8 mouse cellular contexts compared by ENCODE assay signal in genomic region chr5:5342410-5343137, GRCm38 (mm10).
DNase-seq lines count a peak whose midpoint lies in the region; ATAC-seq and TF ChIP-seq lines count a peak whose summit lies in the region.

No protein-coding gene starts in this region.

- TF ChIP-seq CTCF in cortical plate, adult 2 months (IDR thresholded peaks at IDR 0.05; ENCODE audit: extremely low read depth, insufficient read depth, low read length) = no peak

- H3K9me3 ChIP-seq in hindbrain, embryonic 13.5 days = 0 out of 2 replicates have a peak, but pooled peaks cover under 1% of the 10 kb centered on the region
- no peaks in the 10 kb centered on the region; the same call in 1 of the 2 replicates for H3K9me3 ChIP-seq in midbrain, embryonic 12.5 days

- WGBS in hindbrain, embryonic 13.5 days = 46% methylated on average over 11 of the region's 11 CpGs
- WGBS in midbrain, embryonic 12.5 days = 56% methylated on average over 11 of the region's 11 CpGs

- H3K9ac ChIP-seq in hindbrain, embryonic 13.5 days = no peak overlapping the region
- no peak overlapping the region for H3K9ac ChIP-seq in midbrain, embryonic 12.5 days (replicated peaks)

- H3K27ac ChIP-seq in cortical plate, adult 2 months (ENCODE audit: insufficient read depth, low read length) = peak overlapping the region; percentile 59
- peak overlapping the region; percentile 83 for H3K27ac ChIP-seq in hindbrain, embryonic 13.5 days
- H3K27ac ChIP-seq in midbrain, embryonic 12.5 days (replicated peaks) = peak overlapping the region; percentile 78

- no peaks in the 10 kb centered on the region for H3K36me3 ChIP-seq in hindbrain, embryonic 13.5 days
- H3K36me3 ChIP-seq in midbrain, embryonic 12.5 days = no peaks in the 10 kb centered on the region

- intact Hi-C loops in left cerebral cortex, postnatal 14 days (cut with DNase I) = no loop called here

- H3K4me2 ChIP-seq in hindbrain, embryonic 13.5 days = no peak overlapping the region
- H3K4me2 ChIP-seq in midbrain, embryonic 12.5 days (replicated peaks) = peak overlapping the region; percentile 15; the same call in 1 of the 2 replicates

- H3K27me3 ChIP-seq in hindbrain, embryonic 13.5 days = no peaks in the 10 kb centered on the region
- no peaks in the 10 kb centered on the region for H3K27me3 ChIP-seq in midbrain, embryonic 12.5 days

- H3K4me3 ChIP-seq in cortical plate, adult 2 months (ENCODE audit: insufficient read depth, low read length) = no peak overlapping the region
- H3K4me3 ChIP-seq in hindbrain, embryonic 13.5 days = no peak overlapping the region
- no peak overlapping the region for H3K4me3 ChIP-seq in midbrain, embryonic 12.5 days

- H3K4me1 ChIP-seq in cortical plate, adult 2 months (ENCODE audit: control insufficient read depth, insufficient read depth, low read length) = no peaks in the 10 kb centered on the region; the same call in 1 of the 2 replicates
- H3K4me1 ChIP-seq in hindbrain, embryonic 13.5 days (replicated peaks) = peaks cover 28% of the 10 kb centered on the region
- H3K4me1 ChIP-seq in midbrain, embryonic 12.5 days = peaks cover 23% of the 10 kb centered on the region

- peak; percentile 56 for DNase-seq in adrenal gland, postnatal 14 days
- peak; percentile 44 for DNase-seq in gastrocnemius, adult 18-20 months (ENCODE audit: low spot score)
- DNase-seq in left cerebral cortex, postnatal 14 days (ENCODE audit: low spot score in 2 of 2) = peak; percentile 62 to 67
- peak; percentile 39 for DNase-seq in yolk sac, embryonic 10.5 days (ENCODE audit: low spot score)

- peak; percentile 90 for ATAC-seq in hindbrain, embryonic 13.5 days (ENCODE audit: low FRiP score)
- ATAC-seq in midbrain, embryonic 12.5 days (ENCODE audit: low FRiP score, low read depth) = peak; percentile 95
- ATAC-seq in granulocyte monocyte progenitor cell, adult 5-6 weeks (replicated peaks; ENCODE audit: poor library complexity, severe bottlenecking) = no peak

- no peak for TF ChIP-seq POLR2A in cortical plate, adult 2 months (IDR thresholded peaks at IDR 0.05; ENCODE audit: extremely low read depth, insufficient read depth, low read length)
